Mouse (Mus musculus): ENCODE results near the gene Polr2m.
"Not testable (repeated sequence)": the region's sequence is repeated elsewhere in the genome, so short reads cannot be mapped to it uniquely, and the experiment has no call there.

- TF ChIP-seq EP300, CTCF (IDR thresholded peaks at IDR 0.05; ENCODE audit: low read depth): not testable (repeated sequence)
Observed at GRCm38 (mm10) chr9:71483872-71484271, 1.9 kb downstream of the Polr2m start.

All from heart, postnatal 0 days (tissue).